Mouse (Mus musculus): Measurements from ENCODE around the gene Gpr85.

- TF ChIP-seq CTCF (conservative IDR thresholded peaks at IDR 0.05; ENCODE audit: low read length) (no peak), POU5F1 (IDR thresholded peaks at IDR 0.05; ENCODE audit: borderline replicate concordance, low read length) (no peak)
Observed at GRCm38 (mm10) chr6:13854230-13854629, 14.5 kb upstream of the Gpr85 start.
